Mouse (Mus musculus) c-Kit-positive CD71-positive TER-119-negative erythroid progenitor cells, embryonic 14.5 days (primary cell): ENCODE measurements at regions not wholly inside any gene's neighbourhood (a gene's known extent, or its start where the extent isn't known, plus 50 kb on each side); places are given as distances from the start of the nearest gene placed in this dataset.

Experiments
- DNase-seq: peaks from one replicate; pipeline ENCODE4 v3.0.0-alpha.2; 2013; ENCODE audit warnings: low read depth

GRCm38 (mm10) chr3:129449928-129450327 lies 82.2 kb upstream of the Elovl6 start:
- DNase-seq: no peak

- no peak for DNase-seq
Measured at GRCm38 (mm10) chr3:129450671-129451070, 81.5 kb upstream of the Elovl6 start.

- DNase-seq: no peak
Measured at GRCm38 (mm10) chr3:129470088-129470487, 62.1 kb upstream of the Elovl6 start.

GRCm38 (mm10) chr3:129471332-129471731 lies 60.8 kb upstream of the Elovl6 start:
- DNase-seq: no peak

- no peak for DNase-seq
Measured at GRCm38 (mm10) chr3:129472008-129472407, 60.1 kb upstream of the Elovl6 start.

GRCm38 (mm10) chr3:129474451-129474850 lies 57.7 kb upstream of the Elovl6 start:
- no peak for DNase-seq

GRCm38 (mm10) chr3:129476250-129476649 lies 55.9 kb upstream of the Elovl6 start:
- DNase-seq: no peak

- DNase-seq: no peak
Measured at GRCm38 (mm10) chr3:129478093-129478492, 54.1 kb upstream of the Elovl6 start.

GRCm38 (mm10) chr3:129481293-129481692 lies 50.9 kb upstream of the Elovl6 start:
- DNase-seq: no peak
